Mouse (Mus musculus) midbrain, embryonic 16.5 days (tissue): ENCODE data around the gene Smg7. TPM values are rescaled to one million over a fixed set of nuclear protein-coding genes. Genes with fewer than 3 reads are reported as not detected.

ENCODE experiments used
- ATAC-seq: fragments of 200-750 bp; cut with Nextera tagmentation; 2 replicates; pipeline ENCODE4 v1.8.0; 2017; ENCODE audit warnings: moderate TSS enrichment
- H3K27ac ChIP-seq: fragments of 300-500 bp; sonication (generic); 2 replicates; pipeline ENCODE4 v1.5.1; 2014; ENCODE audit warnings: mild to moderate bottlenecking, low read length, mixed read lengths
- H3K27me3 ChIP-seq: fragments of 300-500 bp; sonication (generic); 2 replicates; pipeline ENCODE4 v1.6.1; 2014; ENCODE audit warnings: low read depth, low read length, mixed read lengths; ENCODE audit not compliant: control insufficient read depth, insufficient read depth
- H3K36me3 ChIP-seq: fragments of 300-500 bp; sonication (generic); 2 replicates; pipeline ENCODE4 v1.6.1; 2014; ENCODE audit warnings: mild to moderate bottlenecking, low read length, moderate library complexity, mixed read lengths; ENCODE audit not compliant: control insufficient read depth, insufficient read depth
- H3K4me1 ChIP-seq: fragments of 300-500 bp; sonication (generic); 2 replicates; pipeline ENCODE4 v1.6.1; 2014; ENCODE audit warnings: mild to moderate bottlenecking, low read length, mixed read lengths; ENCODE audit not compliant: control insufficient read depth, insufficient read depth
- H3K4me2 ChIP-seq: fragments of 300-500 bp; sonication (generic); 2 replicates; pipeline ENCODE4 v1.6.1; 2014; ENCODE audit warnings: mild to moderate bottlenecking, low read length, mixed read lengths
- H3K4me3 ChIP-seq: fragments of 300-500 bp; sonication (generic); 2 replicates; pipeline ENCODE4 v1.5.1; 2014; ENCODE audit warnings: low read depth, mild to moderate bottlenecking, low read length, moderate library complexity, mixed read lengths
- H3K9ac ChIP-seq: fragments of 300-500 bp; sonication (generic); 2 replicates; pipeline ENCODE4 v1.6.1; 2014; ENCODE audit warnings: low read depth, low read length, mixed read lengths
- H3K9me3 ChIP-seq: fragments of 300-500 bp; sonication (generic); replicated peaks from 2 replicates; pipeline ENCODE4 v1.6.1; 2014; ENCODE audit warnings: mild to moderate bottlenecking, low read length, mixed read lengths; ENCODE audit not compliant: control insufficient read depth, poor library complexity, severe bottlenecking
- WGBS: fragments of 180-500 bp; shearing (Covaris S2); extraction: QIAGEN DNeasy Blood & Tissue Kit; methylation state at CpG from one replicate; pipeline ENCODE4 v1.1.7; 2014; 5-methylcytosine and 5-hydroxymethylcytosine counted together
- polyA plus RNA-seq: library from polyadenylated mRNA; unstranded; fragments of >200 nt; fragmentation: Nextera tagmentation; extraction: Ambion mirVana; gene quantifications from 2 replicates; pipeline ENCODE4 v1.2.1, GENCODE M21; 2015

Gene Smg7
- polyA plus RNA-seq: 32.1 and 33.9 TPM in 2 replicates

GRCm38 (mm10) chr1:152901765-152902664, at the start of gene Smg7:
Gene Smg7 (minus strand): TSS chr1:152902646.
- peak within 1 kb of the TSS; percentile 99 for H3K27ac ChIP-seq
- H3K4me3 ChIP-seq: peak within 1 kb of the TSS; percentile 97
- peak within 1 kb of the TSS; percentile 96 for H3K9ac ChIP-seq
- no peaks in the 10 kb centered on the region for H3K9me3 ChIP-seq
- H3K36me3 ChIP-seq: no peaks in the 10 kb centered on the region
- peak within 1 kb of the TSS; percentile 97 for H3K4me2 ChIP-seq
- no peaks in the 10 kb centered on the region for H3K27me3 ChIP-seq
- under 1% methylated on average over 72 of the region's 93 CpGs for WGBS
- H3K4me1 ChIP-seq: peaks cover 15% of the 10 kb centered on the region
- peak; percentile 52 for ATAC-seq

GRCm38 (mm10) chr1:152942977-152943376, 40.5 kb upstream of the Smg7 start:
- no peaks in the 10 kb centered on the region for H3K9me3 ChIP-seq
- ATAC-seq: no peak
- H3K4me3 ChIP-seq: no peak overlapping the region
- no peaks in the 10 kb centered on the region for H3K4me1 ChIP-seq
- no peak overlapping the region for H3K27ac ChIP-seq
- 40% methylated on average over 4 of the region's 4 CpGs for WGBS
- no peak overlapping the region for H3K9ac ChIP-seq
- no peak overlapping the region for H3K4me2 ChIP-seq
- no peaks in the 10 kb centered on the region for H3K36me3 ChIP-seq
- no peaks in the 10 kb centered on the region for H3K27me3 ChIP-seq

GRCm38 (mm10) chr1:152936365-152936764, 33.9 kb upstream of the Smg7 start:
- H3K4me2 ChIP-seq: no peak overlapping the region

GRCm38 (mm10) chr1:152935476-152935875, 33.0 kb upstream of the Smg7 start:
- no peak for ATAC-seq

More at GRCm38 (mm10) chr1:152936365-152936764, 33.9 kb upstream of the Smg7 start:
- no peaks in the 10 kb centered on the region for H3K9me3 ChIP-seq
- H3K27ac ChIP-seq: peak overlapping the region; percentile 42; the same call in 1 of the 2 replicates
- no peaks in the 10 kb centered on the region for H3K36me3 ChIP-seq
- no peak overlapping the region for H3K9ac ChIP-seq
- 0 out of 2 replicates have a peak, but pooled peaks cover 6% of the 10 kb centered on the region for H3K4me1 ChIP-seq
- ATAC-seq: no peak
- no peaks in the 10 kb centered on the region for H3K27me3 ChIP-seq
- no peak overlapping the region for H3K4me3 ChIP-seq
- 77% methylated on average over 5 of the region's 5 CpGs for WGBS

GRCm38 (mm10) chr1:152933962-152934361, 31.5 kb upstream of the Smg7 start:
- Histone ChIP-seq H3K4me2 (no peak overlapping the region), H3K4me3 (no peak overlapping the region), H3K4me1 (0 out of 2 replicates have a peak, but pooled peaks cover 6% of the 10 kb centered on the region), H3K36me3 (no peaks in the 10 kb centered on the region), H3K27me3 (no peaks in the 10 kb centered on the region), H3K9ac (no peak overlapping the region), H3K9me3 (no peaks in the 10 kb centered on the region), H3K27ac (no peak overlapping the region)
- WGBS: 66% methylated on average over 11 of the region's 11 CpGs
- ATAC-seq: no peak

More at GRCm38 (mm10) chr1:152935476-152935875, 33.0 kb upstream of the Smg7 start:
- Histone ChIP-seq H3K36me3 (no peaks in the 10 kb centered on the region), H3K4me2 (no peak overlapping the region), H3K4me3 (no peak overlapping the region), H3K9ac (no peak overlapping the region), H3K9me3 (no peaks in the 10 kb centered on the region), H3K27ac (no peak overlapping the region), H3K27me3 (no peaks in the 10 kb centered on the region), H3K4me1 (0 out of 2 replicates have a peak, but pooled peaks cover 6% of the 10 kb centered on the region)
- 46% methylated on average over 6 of the region's 6 CpGs for WGBS

GRCm38 (mm10) chr1:152921786-152922185, 19.3 kb upstream of the Smg7 start:
- no peak overlapping the region for H3K4me2 ChIP-seq
- ATAC-seq: no peak
- H3K4me3 ChIP-seq: no peak overlapping the region
- no peak overlapping the region for H3K27ac ChIP-seq
- H3K9me3 ChIP-seq: no peaks in the 10 kb centered on the region
- WGBS: 88% methylated on average over 3 of the region's 3 CpGs
- H3K4me1 ChIP-seq: no peaks in the 10 kb centered on the region
- no peaks in the 10 kb centered on the region for H3K27me3 ChIP-seq
- no peak overlapping the region for H3K9ac ChIP-seq
- no peaks in the 10 kb centered on the region for H3K36me3 ChIP-seq

- WGBS: 78% methylated on average over 4 of the region's 4 CpGs
- ATAC-seq: no peak
- no peaks in the 10 kb centered on the region for H3K36me3 ChIP-seq
- no peak overlapping the region for H3K9ac ChIP-seq
- no peaks in the 10 kb centered on the region for H3K9me3 ChIP-seq
- H3K4me3 ChIP-seq: no peak overlapping the region
- H3K4me2 ChIP-seq: no peak overlapping the region
- H3K27me3 ChIP-seq: no peaks in the 10 kb centered on the region
- no peak overlapping the region for H3K27ac ChIP-seq
- no peaks in the 10 kb centered on the region for H3K4me1 ChIP-seq
These were observed 15.2 kb upstream of the Smg7 start for GRCm38 (mm10) chr1:152917626-152918025.

GRCm38 (mm10) chr1:152916936-152917335, 14.5 kb upstream of the Smg7 start:
- no peaks in the 10 kb centered on the region for H3K4me1 ChIP-seq
- H3K9ac ChIP-seq: no peak overlapping the region
- H3K4me3 ChIP-seq: no peak overlapping the region
- no peaks in the 10 kb centered on the region for H3K9me3 ChIP-seq
- no peak overlapping the region for H3K4me2 ChIP-seq
- 95% methylated on average over 5 of the region's 5 CpGs for WGBS
- H3K27me3 ChIP-seq: no peaks in the 10 kb centered on the region
- H3K27ac ChIP-seq: no peak overlapping the region
- ATAC-seq: no peak
- H3K36me3 ChIP-seq: no peaks in the 10 kb centered on the region

- no peaks in the 10 kb centered on the region for H3K27me3 ChIP-seq
- ATAC-seq: no peak
- 14% methylated on average over 5 of the region's 5 CpGs for WGBS
- no peak overlapping the region for H3K9ac ChIP-seq
- no peak overlapping the region for H3K27ac ChIP-seq
- no peaks in the 10 kb centered on the region for H3K36me3 ChIP-seq
- no peak overlapping the region for H3K4me2 ChIP-seq
- no peaks in the 10 kb centered on the region for H3K4me1 ChIP-seq
- no peak overlapping the region for H3K4me3 ChIP-seq
- no peaks in the 10 kb centered on the region for H3K9me3 ChIP-seq
These were observed 13.3 kb upstream of the Smg7 start for GRCm38 (mm10) chr1:152915766-152916165.
